Comparison of ENCODE assay signal across 16 mouse cellular contexts in the genomic region with DNA sequence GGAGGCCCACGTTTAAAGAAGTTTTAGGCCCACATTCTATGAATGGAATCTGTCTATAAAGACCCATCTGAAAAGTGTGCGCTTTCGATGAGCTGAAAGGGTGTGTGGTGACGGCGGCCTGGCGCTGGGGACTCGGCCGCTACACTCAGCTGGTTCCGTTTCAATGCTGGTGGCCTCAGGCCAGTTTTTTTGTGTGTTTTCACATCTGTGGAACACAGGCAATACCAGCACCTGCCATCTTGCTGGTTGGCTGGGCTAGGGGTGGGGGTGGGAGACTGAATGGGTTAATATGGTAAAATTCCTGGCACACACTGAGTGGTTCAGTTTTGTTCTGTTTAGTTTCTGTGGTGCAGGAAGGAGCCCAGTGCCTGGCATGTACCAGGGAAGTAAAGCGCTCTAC. TPM values are rescaled to one million over a fixed set of nuclear protein-coding genes. Genes with fewer than 3 reads are reported as not detected.
A peak's percentile ranks its signal among the peaks of the same experiment; 100 is the strongest.
DNase-seq lines count a peak whose midpoint lies in the region; ATAC-seq lines count a peak whose summit lies in the region.
"Had no signal": no experiment of that assay in that cellular context is flagged by ENCODE, and none has a peak within 500 bp of the region (broad histone marks: within the 10 kb centered on the region; RNA-seq: fewer than 3 reads in every experiment).

No protein-coding gene starts in this region.

- H3K27ac ChIP-seq in kidney, embryonic 15.5 days: peak overlapping the region; percentile 14; the same call in 1 of the 2 replicates
- no peak overlapping the region for H3K27ac ChIP-seq in kidney, embryonic 14.5 days (ENCODE audit: low read depth, low read length)
- peak overlapping the region; percentile 43; the same call in 1 of the 2 replicates for H3K27ac ChIP-seq in liver, embryonic 11.5 days (ENCODE audit: low read depth, low read length)
- H3K27ac ChIP-seq: limb, embryonic 13.5 days; neural tube, embryonic 12.5 days had no signal

- no peak overlapping the region for H3K9ac ChIP-seq in kidney, embryonic 15.5 days
- no peak overlapping the region for H3K9ac ChIP-seq in kidney, embryonic 14.5 days (ENCODE audit: low read depth, low read length)
- H3K9ac ChIP-seq in liver, embryonic 11.5 days (ENCODE audit: low read depth, low read length): no peak overlapping the region
- H3K9ac ChIP-seq: limb, embryonic 13.5 days; neural tube, embryonic 12.5 days had no signal

- no peak for ATAC-seq in kidney, embryonic 15.5 days (replicated peaks; ENCODE audit: low FRiP score)
- ATAC-seq in kidney, embryonic 14.5 days (ENCODE audit: low FRiP score, low TSS enrichment): no peak
- ATAC-seq in liver, embryonic 11.5 days (replicated peaks; ENCODE audit: low FRiP score): no peak

- 80% methylated on average over 10 of the region's 10 CpGs for WGBS in kidney, embryonic 15.5 days
- WGBS in kidney, embryonic 14.5 days: 79% methylated on average over 10 of the region's 10 CpGs
- WGBS in liver, embryonic 11.5 days: 87% methylated on average over 10 of the region's 10 CpGs

- intact Hi-C loops in heart, postnatal 10 days (cut with DNase I): no loop called here

- H3K4me2 ChIP-seq in kidney, embryonic 15.5 days: no peak overlapping the region
- no peak overlapping the region for H3K4me2 ChIP-seq in kidney, embryonic 14.5 days (replicated peaks; ENCODE audit: low read depth, low read length)
- H3K4me2 ChIP-seq in liver, embryonic 11.5 days: no peak overlapping the region
- H3K4me2 ChIP-seq: limb, embryonic 13.5 days; neural tube, embryonic 12.5 days had no signal

- H3K4me1 ChIP-seq in kidney, embryonic 15.5 days: peaks cover 33% of the 10 kb centered on the region
- peaks cover 4% of the 10 kb centered on the region; the same call in 1 of the 2 replicates for H3K4me1 ChIP-seq in kidney, embryonic 14.5 days (ENCODE audit: control insufficient read depth, insufficient read depth, low read length)
- peaks cover 52% of the 10 kb centered on the region for H3K4me1 ChIP-seq in liver, embryonic 11.5 days (replicated peaks; ENCODE audit: control insufficient read depth, insufficient read depth, low read length)

- H3K36me3 ChIP-seq in kidney, embryonic 15.5 days: no peaks in the 10 kb centered on the region
- H3K36me3 ChIP-seq in kidney, embryonic 14.5 days (ENCODE audit: control insufficient read depth, insufficient read depth, low read length): no peaks in the 10 kb centered on the region
- H3K36me3 ChIP-seq in liver, embryonic 11.5 days (ENCODE audit: control insufficient read depth, insufficient read depth, low read length): no peaks in the 10 kb centered on the region
- H3K36me3 ChIP-seq: limb, embryonic 13.5 days; neural tube, embryonic 12.5 days had no signal

- no peak overlapping the region for H3K4me3 ChIP-seq in kidney, embryonic 15.5 days (replicated peaks)
- H3K4me3 ChIP-seq in kidney, embryonic 14.5 days (ENCODE audit: low read length): no peak overlapping the region
- H3K4me3 ChIP-seq in liver, embryonic 11.5 days (ENCODE audit: low read depth, low read length): no peak overlapping the region
- H3K4me3 ChIP-seq: limb, embryonic 13.5 days; neural tube, embryonic 12.5 days had no signal

- H3K27me3 ChIP-seq in kidney, embryonic 15.5 days: no peaks in the 10 kb centered on the region
- H3K27me3 ChIP-seq in kidney, embryonic 14.5 days (ENCODE audit: control insufficient read depth, insufficient read depth, low read length): no peaks in the 10 kb centered on the region
- no peaks in the 10 kb centered on the region for H3K27me3 ChIP-seq in liver, embryonic 11.5 days (replicated peaks; ENCODE audit: control insufficient read depth, insufficient read depth, low read length)
- H3K27me3 ChIP-seq: limb, embryonic 13.5 days; megakaryocyte, embryonic 14.5 days; neural tube, embryonic 12.5 days had no signal

- H3K9me3 ChIP-seq in kidney, embryonic 15.5 days (replicated peaks): no peaks in the 10 kb centered on the region
- no peaks in the 10 kb centered on the region for H3K9me3 ChIP-seq in kidney, embryonic 14.5 days (ENCODE audit: control insufficient read depth, low read length)
- H3K9me3 ChIP-seq in liver, embryonic 11.5 days (ENCODE audit: control insufficient read depth, low read length): no peaks in the 10 kb centered on the region
- H3K9me3 ChIP-seq: limb, embryonic 13.5 days; megakaryocyte, embryonic 14.5 days; neural tube, embryonic 12.5 days had no signal

- DNase-seq in right cerebral cortex, postnatal 10 days (ENCODE audit: low spot score in 2 of 2): peak; percentile 43 to 52
- DNase-seq in right cerebral cortex, adult 2 months (ENCODE audit: low spot score in 2 of 2): no peak
- DNase-seq in liver, embryonic 11.5 days (ENCODE audit: low spot score): no peak
- no peak for DNase-seq in heart, postnatal 10 days
- no peak for DNase-seq in urinary bladder, adult 2 months (ENCODE audit: low spot score)
- DNase-seq: adrenal gland, adult 8-10 months; heart, postnatal 14 days; kidney, adult 8-10 months; layer of hippocampus, adult 9-11 months; right cerebral cortex, postnatal 14 days had no signal

RNA-seq across cellular contexts. Expression of a gene that starts 15.0 kb away (rescaled TPM):
- 22.3 and 23.6 TPM in 2 replicates for polyA plus RNA-seq in kidney, embryonic 15.5 days (2015; fragmentation: Nextera tagmentation; extraction: Ambion mirVana)
- polyA plus RNA-seq in kidney, embryonic 14.5 days (2014; fragmentation: Nextera tagmentation; extraction: Ambion mirVana): 13.1 and 23.5 TPM in 2 replicates
- 27.5 and 29.7 TPM in 2 replicates for polyA plus RNA-seq in liver, embryonic 11.5 days (2014; fragmentation: Nextera tagmentation; extraction: Ambion mirVana)
- total RNA-seq in heart, postnatal 10 days (2021): 1 to 10 TPM; 4.5 to 5.7 TPM
- polyA plus RNA-seq in urinary bladder, adult 2 months (2012; rRNA removed): 13.7 and 14.6 TPM in 2 replicates

RNA-seq across cellular contexts. Expression of a gene that starts 34.4 kb away (rescaled TPM):
- polyA plus RNA-seq in kidney, embryonic 15.5 days (2015; fragmentation: Nextera tagmentation; extraction: Ambion mirVana): 11.1 and 13.9 TPM in 2 replicates
- polyA plus RNA-seq in kidney, embryonic 14.5 days (2014; fragmentation: Nextera tagmentation; extraction: Ambion mirVana): 8.8 and 11.5 TPM in 2 replicates
- 14.4 and 14.8 TPM in 2 replicates for polyA plus RNA-seq in liver, embryonic 11.5 days (2014; fragmentation: Nextera tagmentation; extraction: Ambion mirVana)
- total RNA-seq in heart, postnatal 10 days (2021): 10 to 100 TPM; 10.9 to 11.0 TPM
- 18.0 and 18.6 TPM in 2 replicates for polyA plus RNA-seq in urinary bladder, adult 2 months (2012; rRNA removed)

RNA-seq across cellular contexts. Expression of a gene that starts 35.9 kb away (rescaled TPM):
- 0.18 and 0.39 TPM in 2 replicates for polyA plus RNA-seq in kidney, embryonic 15.5 days (2015; fragmentation: Nextera tagmentation; extraction: Ambion mirVana)
- polyA plus RNA-seq in kidney, embryonic 14.5 days (2014; fragmentation: Nextera tagmentation; extraction: Ambion mirVana): 0.19 and 0.23 TPM in 2 replicates
- polyA plus RNA-seq in liver, embryonic 11.5 days (2014; fragmentation: Nextera tagmentation; extraction: Ambion mirVana): 0.13 and 0.15 TPM in 2 replicates
- under 1 TPM in 1 of 2 experiments, not detected in 1; 0.12 TPM for total RNA-seq in heart, postnatal 10 days (2021)
- polyA plus RNA-seq in urinary bladder, adult 2 months (2012; rRNA removed): 0.04 and 0.06 TPM in 2 replicates
- total RNA-seq: heart, postnatal 14 days had no signal

RNA-seq across cellular contexts. Expression of a gene that starts 52.2 kb away (rescaled TPM):
- polyA plus RNA-seq in kidney, embryonic 15.5 days (2015; fragmentation: Nextera tagmentation; extraction: Ambion mirVana): 34.9 and 40.0 TPM in 2 replicates
- polyA plus RNA-seq in kidney, embryonic 14.5 days (2014; fragmentation: Nextera tagmentation; extraction: Ambion mirVana): 32.2 and 33.7 TPM in 2 replicates
- 43.4 and 44.9 TPM in 2 replicates for polyA plus RNA-seq in liver, embryonic 11.5 days (2014; fragmentation: Nextera tagmentation; extraction: Ambion mirVana)
- 10 to 100 TPM; 11.2 to 13.8 TPM for total RNA-seq in heart, postnatal 10 days (2021)
- 26.2 and 33.7 TPM in 2 replicates for polyA plus RNA-seq in urinary bladder, adult 2 months (2012; rRNA removed)

RNA-seq across cellular contexts. Expression of a gene that starts 54.3 kb away (rescaled TPM):
- polyA plus RNA-seq in kidney, embryonic 15.5 days (2015; fragmentation: Nextera tagmentation; extraction: Ambion mirVana): 6.0 and 7.1 TPM in 2 replicates
- 2.4 and 2.5 TPM in 2 replicates for polyA plus RNA-seq in kidney, embryonic 14.5 days (2014; fragmentation: Nextera tagmentation; extraction: Ambion mirVana)
- 1.8 and 4.5 TPM in 2 replicates for polyA plus RNA-seq in liver, embryonic 11.5 days (2014; fragmentation: Nextera tagmentation; extraction: Ambion mirVana)
- total RNA-seq in heart, postnatal 10 days (2021): 100 to 1,000 TPM; 161 to 177 TPM
- 4.4 and 6.7 TPM in 2 replicates for polyA plus RNA-seq in urinary bladder, adult 2 months (2012; rRNA removed)
- polyA plus RNA-seq: erythroblast, embryonic 14.5 days had no signal

Comparison
In these comparisons a context has a peak if more than half of its experiments do, and no peak if none do; other contexts are left out.
1. DNase-seq: peak in right cerebral cortex, postnatal 10 days (2 of 2); none in right cerebral cortex, adult 2 months (0 of 2), liver, embryonic 11.5 days (single experiment), heart, postnatal 10 days (0 of 2) and urinary bladder, adult 2 months (single experiment).